Mouse (Mus musculus) hindbrain, embryonic 13.5 days (tissue): Measurements from ENCODE around the gene Abcc9. TPM values are rescaled to one million over a fixed set of nuclear protein-coding genes. Genes with fewer than 3 reads are reported as not detected.
"Not testable (repeated sequence)": the region's sequence is repeated elsewhere in the genome, so short reads cannot be mapped to it uniquely, and the experiment has no call there.

Source experiments
- ATAC-seq: fragments of 200-750 bp; cut with Nextera tagmentation; 2 replicates; pipeline ENCODE4 v1.8.0; 2017; ENCODE audit warnings: moderate TSS enrichment; ENCODE audit not compliant: low FRiP score
- H3K27ac ChIP-seq: fragments of 300-500 bp; sonication (generic); 2 replicates; pipeline ENCODE4 v1.5.1; 2015; ENCODE audit warnings: inconsistent platforms, mild to moderate bottlenecking, moderate library complexity
- H3K27me3 ChIP-seq: fragments of 300-500 bp; sonication (generic); 2 replicates; pipeline ENCODE4 v1.6.1; 2015; ENCODE audit warnings: mild to moderate bottlenecking, inconsistent platforms
- H3K36me3 ChIP-seq: fragments of 300-500 bp; sonication (generic); 2 replicates; pipeline ENCODE4 v1.6.1; 2015; ENCODE audit warnings: mild to moderate bottlenecking, inconsistent platforms
- H3K4me1 ChIP-seq: fragments of 300-500 bp; sonication (generic); replicated peaks from 2 replicates; pipeline ENCODE4 v1.6.1; 2015; ENCODE audit warnings: inconsistent platforms
- H3K4me2 ChIP-seq: fragments of 300-500 bp; sonication (generic); 2 replicates; pipeline ENCODE4 v1.6.1; 2015; ENCODE audit warnings: inconsistent platforms, mild to moderate bottlenecking, moderate library complexity
- H3K4me3 ChIP-seq: fragments of 300-500 bp; sonication (generic); 2 replicates; pipeline ENCODE4 v1.5.1; 2015; ENCODE audit warnings: mild to moderate bottlenecking, inconsistent platforms
- H3K9ac ChIP-seq: fragments of 300-500 bp; sonication (generic); 2 replicates; pipeline ENCODE4 v1.6.1; 2015; ENCODE audit warnings: mild to moderate bottlenecking, inconsistent platforms
- H3K9me3 ChIP-seq: fragments of 300-500 bp; sonication (generic); 2 replicates; pipeline ENCODE4 v1.6.1; 2016; ENCODE audit warnings: inconsistent platforms
- WGBS: fragments of 180-500 bp; shearing (Covaris S2); methylation state at CpG from one replicate; pipeline ENCODE4 v1.1.7; 2015; 5-methylcytosine and 5-hydroxymethylcytosine counted together
- polyA plus RNA-seq: library from polyadenylated mRNA; unstranded; fragments of >200 nt; fragmentation: Nextera tagmentation; extraction: Ambion mirVana; gene quantifications from 2 replicates; pipeline ENCODE4 v1.2.1, GENCODE M21; 2015

The Abcc9 gene
- polyA plus RNA-seq, 1 experiment from 2014 or later, result 2.6 TPM

DNA sequence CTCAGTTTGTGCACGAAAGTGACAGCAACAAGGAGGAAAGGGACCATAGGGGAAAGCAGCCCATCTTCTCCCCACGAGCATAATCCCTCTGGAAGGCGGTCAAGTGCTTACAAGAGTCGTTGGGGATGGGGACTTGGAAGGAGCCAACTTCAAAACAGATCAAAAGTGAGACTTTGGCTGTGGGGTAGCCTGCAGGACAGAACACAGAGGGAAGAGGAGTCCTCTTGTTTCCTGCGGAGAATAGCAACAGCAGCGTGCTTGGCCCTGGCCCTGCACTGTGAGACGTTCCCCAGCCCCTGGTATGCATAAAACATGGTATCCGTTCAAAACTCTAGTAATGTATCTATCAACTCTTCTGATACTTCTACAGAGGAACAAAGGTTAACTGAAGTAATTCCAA lies 1.4 kb downstream of the Abcc9 start:
- ATAC-seq, result no peak
- Histone ChIP-seq H3K27me3 (peaks cover 16% of the 10 kb centered on the region; the same call in 1 of the 2 replicates), H3K27ac (no peak overlapping the region), H3K4me2 (no peak overlapping the region), H3K9me3 (no peaks in the 10 kb centered on the region), H3K36me3 (no peaks in the 10 kb centered on the region), H3K9ac (no peak overlapping the region), H3K4me1 (peaks cover 10% of the 10 kb centered on the region), H3K4me3 (no peak overlapping the region)
- 70% methylated on average over 8 of the region's 8 CpGs for WGBS

DNA sequence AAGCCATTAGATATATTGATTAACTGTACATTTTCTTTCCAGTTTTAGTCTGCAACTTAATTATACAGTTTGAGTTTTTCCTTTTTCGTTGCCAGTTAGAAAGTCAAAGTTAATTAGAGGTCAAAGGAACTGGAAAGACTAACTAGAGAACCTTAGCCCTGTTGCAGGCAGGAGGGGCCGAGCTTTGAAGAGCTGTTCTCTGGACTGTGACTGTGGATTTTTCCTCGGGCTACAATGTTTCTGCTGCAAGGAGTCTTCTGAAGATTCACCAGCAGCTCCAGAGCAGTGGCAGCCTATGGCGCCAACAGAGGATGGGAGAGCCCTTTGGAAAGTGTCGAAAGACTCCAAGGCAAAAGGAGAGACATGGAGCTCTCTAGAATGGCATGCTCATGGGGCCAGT lies 10.0 kb downstream of the Abcc9 start:
- ATAC-seq, result no peak
- Histone ChIP-seq H3K36me3 (no peaks in the 10 kb centered on the region), H3K27ac (no peak overlapping the region), H3K9me3 (no peaks in the 10 kb centered on the region), H3K27me3 (no peaks in the 10 kb centered on the region), H3K4me2 (no peak overlapping the region), H3K9ac (no peak overlapping the region), H3K4me1 (no peaks in the 10 kb centered on the region), H3K4me3 (no peak overlapping the region)
- WGBS, result 78% methylated on average over 5 of the region's 5 CpGs

DNA sequence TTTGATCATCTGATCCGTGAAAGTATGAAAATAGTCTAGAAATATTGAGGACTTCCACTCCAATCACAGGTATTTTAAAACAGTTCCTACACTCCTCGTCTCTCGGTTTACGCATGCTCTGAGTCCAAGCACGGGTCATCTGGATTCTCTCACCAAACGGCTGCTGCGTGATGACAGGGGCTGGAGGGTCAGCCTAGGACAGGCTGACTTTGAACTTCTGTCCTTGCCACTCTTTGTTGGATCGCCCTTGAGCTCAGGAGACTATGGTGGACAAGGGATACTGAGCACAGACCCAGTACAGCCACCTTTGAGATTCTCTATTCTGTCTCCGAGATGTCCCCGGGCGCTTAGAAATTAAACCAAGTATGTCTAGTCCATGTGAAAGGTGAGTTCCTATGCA lies 12.4 kb downstream of the Abcc9 start:
- Histone ChIP-seq H3K9me3 (no peaks in the 10 kb centered on the region), H3K27ac (no peak overlapping the region), H3K4me1 (no peaks in the 10 kb centered on the region), H3K36me3 (no peaks in the 10 kb centered on the region), H3K4me3 (no peak overlapping the region), H3K27me3 (no peaks in the 10 kb centered on the region), H3K9ac (no peak overlapping the region), H3K4me2 (no peak overlapping the region)
- 94% methylated on average over 11 of the region's 11 CpGs for WGBS
- ATAC-seq, result no peak

DNA sequence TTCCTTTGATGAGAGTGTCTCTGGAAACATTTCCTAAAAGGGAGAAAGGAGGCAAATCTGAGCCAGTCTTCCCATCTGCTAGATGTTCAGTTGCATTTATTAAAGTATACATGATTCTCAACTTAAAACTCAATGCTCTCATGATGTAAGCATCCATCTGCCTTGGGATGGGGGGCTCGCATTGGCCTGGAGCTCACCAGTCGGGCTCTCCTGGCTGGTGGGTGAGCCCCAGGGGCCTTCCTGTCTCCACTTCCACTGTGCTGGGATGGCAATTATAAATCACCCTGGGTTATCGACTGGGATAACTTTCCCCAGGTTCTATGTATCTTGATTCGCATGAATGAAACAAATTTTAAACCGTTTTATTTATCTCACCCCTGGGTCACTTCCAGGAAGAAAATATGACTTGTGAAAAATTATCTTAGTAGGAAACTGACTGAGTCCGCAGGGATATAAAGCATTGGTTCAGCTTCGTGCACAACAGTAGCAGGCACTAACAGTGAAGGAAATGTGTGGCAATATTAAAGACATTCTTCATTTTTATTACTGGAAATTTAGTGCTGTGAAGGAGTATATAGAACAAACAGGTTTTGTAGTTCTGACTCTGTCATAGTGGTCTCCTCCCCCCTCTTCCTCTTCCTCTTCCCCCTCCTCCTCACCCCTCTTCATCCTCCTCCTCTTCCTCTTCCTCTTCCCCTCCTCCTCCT lies 19.0 kb downstream of the Abcc9 start:
- Histone ChIP-seq H3K9ac (no peak overlapping the region), H3K9me3 (no peaks in the 10 kb centered on the region), H3K4me3 (no peak overlapping the region), H3K36me3 (no peaks in the 10 kb centered on the region), H3K27me3 (no peaks in the 10 kb centered on the region), H3K4me2 (no peak overlapping the region), H3K27ac (no peak overlapping the region; the same call in 1 of the 2 replicates), H3K4me1 (no peaks in the 10 kb centered on the region)
- 78% methylated on average over 7 of the region's 7 CpGs for WGBS
- peak; percentile 59; the same call in 1 of the 2 replicates for ATAC-seq

DNA sequence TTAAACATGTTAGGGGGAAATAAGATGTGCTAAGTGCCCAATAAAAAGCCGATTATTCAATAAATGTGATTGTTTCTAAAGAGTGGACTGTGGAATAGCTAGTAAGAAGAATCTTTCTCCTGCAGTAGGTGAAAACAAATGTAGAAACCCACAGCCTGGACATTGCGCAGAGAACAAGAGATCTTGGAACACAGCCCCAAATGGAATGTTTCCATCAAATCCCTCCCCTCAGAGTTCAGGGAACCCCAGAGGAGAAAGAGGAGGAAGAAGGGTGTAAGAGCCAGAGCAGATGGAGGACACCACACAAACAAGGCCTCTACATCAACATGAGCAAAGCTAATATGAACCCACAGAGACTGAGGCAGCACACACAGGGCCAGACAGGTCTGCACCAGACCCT lies 32.1 kb downstream of the Abcc9 start:
- over 99% methylated on average over 2 of the region's 2 CpGs for WGBS
- Histone ChIP-seq H3K27ac (no peak overlapping the region), H3K4me3 (no peak overlapping the region), H3K4me1 (no peaks in the 10 kb centered on the region), H3K9me3 (peaks cover 4% of the 10 kb centered on the region), H3K36me3 (no peaks in the 10 kb centered on the region), H3K4me2 (no peak overlapping the region), H3K27me3 (no peaks in the 10 kb centered on the region), H3K9ac (no peak overlapping the region)
- no peak for ATAC-seq

DNA sequence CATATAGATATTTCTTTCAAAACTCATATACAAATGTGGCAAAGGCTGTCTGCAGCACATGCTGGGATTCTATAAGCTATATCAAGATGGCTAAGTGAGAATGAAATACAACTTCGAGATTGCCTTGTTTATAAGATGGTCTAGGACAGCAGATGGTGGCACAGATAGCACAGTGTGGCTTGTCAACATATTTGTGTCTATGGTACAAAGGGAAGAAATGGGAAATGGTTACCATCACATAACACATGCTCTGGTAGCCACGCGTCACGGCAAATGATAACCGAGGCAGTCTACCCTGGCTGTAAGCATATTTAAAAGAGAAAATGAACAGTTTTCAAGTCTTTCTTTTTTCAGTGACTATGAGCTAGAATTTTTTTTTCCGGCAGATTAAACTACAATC lies 32.8 kb downstream of the Abcc9 start:
- Histone ChIP-seq H3K9ac (no peak overlapping the region), H3K27me3 (no peaks in the 10 kb centered on the region), H3K36me3 (no peaks in the 10 kb centered on the region), H3K4me1 (no peaks in the 10 kb centered on the region), H3K4me2 (no peak overlapping the region), H3K4me3 (no peak overlapping the region), H3K27ac (no peak overlapping the region), H3K9me3 (peaks cover 4% of the 10 kb centered on the region)
- WGBS, result 96% methylated on average over 6 of the region's 6 CpGs
- no peak for ATAC-seq

DNA sequence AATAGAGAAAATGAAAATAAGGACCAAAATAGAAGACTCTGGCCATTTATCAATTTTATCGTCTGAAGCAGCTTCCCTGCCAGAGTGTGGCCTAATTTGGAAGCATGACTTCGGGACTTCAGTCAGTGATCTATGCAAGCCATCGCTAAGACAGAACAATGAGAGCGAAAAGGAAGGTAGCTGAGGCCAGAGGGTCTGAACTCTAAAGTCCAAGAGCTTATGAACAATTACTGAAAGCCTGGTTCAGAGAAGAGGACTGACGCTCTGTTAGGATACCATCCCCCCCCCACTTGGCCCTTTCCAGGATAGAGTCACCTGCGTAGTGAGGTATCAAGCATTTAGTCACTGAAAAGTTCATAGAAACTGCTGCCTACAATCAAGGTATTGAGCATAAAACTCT lies 33.3 kb downstream of the Abcc9 start:
- peaks cover 4% of the 10 kb centered on the region for H3K9me3 ChIP-seq
- no peak for ATAC-seq
- H3K4me3 ChIP-seq, result no peak overlapping the region
- 90% methylated on average over 6 of the region's 6 CpGs for WGBS
- no peak overlapping the region for H3K4me2 ChIP-seq
- H3K27me3 ChIP-seq, result no peaks in the 10 kb centered on the region
- H3K36me3 ChIP-seq, result no peaks in the 10 kb centered on the region
- H3K27ac ChIP-seq, result no peak overlapping the region
- no peak overlapping the region for H3K9ac ChIP-seq
- H3K4me1 ChIP-seq, result no peaks in the 10 kb centered on the region

DNA sequence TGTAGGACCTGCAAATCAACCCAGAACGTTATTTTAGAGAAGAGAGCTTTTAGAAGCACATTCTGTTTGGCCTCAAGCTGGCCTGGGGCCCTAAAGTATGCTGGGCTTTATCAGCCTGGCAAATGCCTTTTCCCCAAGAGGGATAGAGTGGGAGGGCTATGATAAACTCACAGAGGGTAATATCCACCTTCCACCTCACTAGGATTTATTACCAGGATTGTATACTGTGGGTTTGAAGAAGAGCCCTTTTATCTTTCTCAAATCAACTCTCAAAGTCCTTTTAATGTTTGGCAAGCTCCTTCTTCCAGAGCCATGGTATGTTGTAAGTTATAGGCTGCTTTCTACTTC lies 33.7 kb downstream of the Abcc9 start:
- peaks cover 3% of the 10 kb centered on the region for H3K9me3 ChIP-seq
- WGBS, result 79% methylated on average over 1 of the region's 1 CpGs
- no peak overlapping the region for H3K27ac ChIP-seq
- no peak overlapping the region for H3K4me2 ChIP-seq
- H3K36me3 ChIP-seq, result no peaks in the 10 kb centered on the region
- no peaks in the 10 kb centered on the region for H3K4me1 ChIP-seq
- no peaks in the 10 kb centered on the region for H3K27me3 ChIP-seq
- no peak for ATAC-seq
- no peak overlapping the region for H3K9ac ChIP-seq
- H3K4me3 ChIP-seq, result no peak overlapping the region

DNA sequence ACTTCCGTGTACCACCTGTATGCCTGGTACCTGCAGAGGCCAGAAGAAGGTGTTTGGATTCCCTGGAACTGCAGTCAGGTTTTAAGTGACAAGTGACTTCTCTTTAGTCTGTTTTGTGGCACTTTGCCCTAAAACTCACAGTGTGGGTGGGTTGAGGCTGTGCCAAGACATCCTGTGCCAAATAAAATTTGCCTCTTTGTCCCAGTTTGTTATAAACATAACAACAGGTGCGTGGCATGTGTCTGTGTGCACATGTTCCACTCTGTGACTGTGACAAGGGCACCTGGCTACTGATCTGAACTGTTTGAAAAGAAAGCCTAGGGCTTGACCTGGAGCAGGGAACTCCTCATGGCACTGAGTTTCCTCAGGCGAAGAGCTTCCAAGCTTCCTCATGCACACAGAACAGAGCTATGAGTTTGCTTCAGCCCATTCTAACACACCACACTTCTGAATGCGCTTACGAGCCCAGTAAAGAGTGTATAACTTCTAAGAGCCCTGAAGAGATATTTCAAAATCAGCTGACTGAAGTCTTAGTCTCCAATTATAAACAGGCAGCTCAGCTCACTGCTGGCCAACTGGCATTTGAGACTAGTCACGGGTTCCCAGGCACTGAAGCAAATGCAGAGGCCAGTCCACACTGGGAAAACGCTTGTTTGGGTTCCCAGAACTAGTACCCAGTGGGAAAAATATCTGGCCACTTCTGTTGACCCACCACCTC lies 34.3 kb downstream of the Abcc9 start:
- no peak overlapping the region for H3K9ac ChIP-seq
- H3K4me2 ChIP-seq, result no peak overlapping the region
- H3K27ac ChIP-seq, result no peak overlapping the region
- no peaks in the 10 kb centered on the region for H3K27me3 ChIP-seq
- 91% methylated on average over 7 of the region's 7 CpGs for WGBS
- no peak for ATAC-seq
- no peaks in the 10 kb centered on the region for H3K4me1 ChIP-seq
- no peaks in the 10 kb centered on the region; the same call in 1 of the 2 replicates for H3K9me3 ChIP-seq
- H3K4me3 ChIP-seq, result no peak overlapping the region
- no peaks in the 10 kb centered on the region for H3K36me3 ChIP-seq

DNA sequence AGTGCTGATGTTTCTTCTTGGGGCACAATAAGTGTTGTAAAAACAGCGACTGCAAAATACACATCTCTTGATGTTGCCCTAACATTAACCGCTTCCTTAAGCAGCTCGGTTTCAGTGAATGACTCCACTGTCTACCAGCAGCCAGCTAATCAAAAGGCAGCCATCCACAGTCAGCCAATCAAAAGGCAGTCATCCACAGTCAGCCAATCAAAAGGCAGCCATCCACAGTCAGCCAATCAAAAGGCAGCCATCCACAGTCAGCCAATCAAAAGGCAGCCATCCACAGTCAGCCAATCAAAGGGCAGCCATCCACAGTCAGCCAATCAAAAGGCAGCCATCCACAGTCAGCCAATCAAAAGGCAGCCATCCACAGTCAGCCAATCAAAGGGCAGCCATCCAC lies 40.1 kb downstream of the Abcc9 start:
- not testable (repeated sequence) for H3K4me2 ChIP-seq, ATAC-seq, H3K27ac ChIP-seq, H3K9ac ChIP-seq, H3K27me3 ChIP-seq, H3K4me1 ChIP-seq, H3K9me3 ChIP-seq, H3K4me3 ChIP-seq, H3K36me3 ChIP-seq
- WGBS, result 92% methylated on average over 3 of the region's 3 CpGs

DNA sequence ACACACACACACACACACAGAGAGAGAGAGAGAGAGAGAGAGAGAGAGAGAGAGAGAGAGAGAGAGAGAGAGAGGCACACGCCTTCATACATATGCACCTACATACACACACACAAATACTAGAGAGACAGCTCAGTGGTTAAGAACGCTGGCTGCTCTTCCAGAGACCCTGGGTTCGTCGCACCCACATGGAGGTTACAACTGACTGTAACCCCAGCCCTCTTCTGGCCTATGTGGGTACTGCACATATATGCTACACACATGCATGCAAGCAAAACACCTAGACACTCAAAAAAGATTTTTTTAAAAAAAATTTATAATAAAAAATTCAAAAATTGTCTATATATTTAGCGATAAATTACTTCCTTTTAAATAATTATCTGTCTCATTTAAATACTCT lies 43.1 kb downstream of the Abcc9 start:
- ATAC-seq, result no peak
- no peaks in the 10 kb centered on the region for H3K9me3 ChIP-seq
- H3K36me3 ChIP-seq, result no peaks in the 10 kb centered on the region
- H3K27ac ChIP-seq, result no peak overlapping the region
- H3K9ac ChIP-seq, result no peak overlapping the region
- H3K4me1 ChIP-seq, result no peaks in the 10 kb centered on the region
- H3K4me3 ChIP-seq, result no peak overlapping the region
- no peaks in the 10 kb centered on the region for H3K27me3 ChIP-seq
- whole genome bisulfite sequencing, result 53% methylated on average over 4 of the region's 5 CpGs
- no peak overlapping the region for H3K4me2 ChIP-seq

DNA sequence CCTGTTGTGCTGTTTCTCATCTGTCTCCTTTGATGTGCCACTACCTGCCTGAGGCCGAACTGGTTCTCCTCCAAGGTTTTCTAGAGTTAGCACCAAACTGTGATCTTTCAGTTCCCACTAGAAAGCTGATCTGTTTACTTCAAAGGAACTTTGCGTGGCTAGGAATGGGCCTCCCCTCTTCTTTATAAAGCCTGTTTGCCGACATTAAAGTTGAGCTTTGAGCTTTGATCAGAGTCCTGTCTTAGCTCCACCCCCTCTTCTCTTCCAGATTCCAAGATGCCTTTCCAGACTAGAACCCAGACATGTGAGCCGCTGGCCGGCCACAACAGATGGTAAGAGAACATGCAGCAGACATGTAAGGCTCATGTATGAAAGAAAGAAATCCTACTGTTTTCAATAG lies 47.6 kb downstream of the Abcc9 start:
- H3K4me2 ChIP-seq, result no peak overlapping the region
- no peaks in the 10 kb centered on the region for H3K36me3 ChIP-seq
- no peaks in the 10 kb centered on the region for H3K9me3 ChIP-seq
- H3K4me3 ChIP-seq, result no peak overlapping the region
- no peak for ATAC-seq
- no peak overlapping the region for H3K9ac ChIP-seq
- no peaks in the 10 kb centered on the region for H3K4me1 ChIP-seq
- no peak overlapping the region for H3K27ac ChIP-seq
- H3K27me3 ChIP-seq, result no peaks in the 10 kb centered on the region
- 64% methylated on average over 5 of the region's 5 CpGs for WGBS

DNA sequence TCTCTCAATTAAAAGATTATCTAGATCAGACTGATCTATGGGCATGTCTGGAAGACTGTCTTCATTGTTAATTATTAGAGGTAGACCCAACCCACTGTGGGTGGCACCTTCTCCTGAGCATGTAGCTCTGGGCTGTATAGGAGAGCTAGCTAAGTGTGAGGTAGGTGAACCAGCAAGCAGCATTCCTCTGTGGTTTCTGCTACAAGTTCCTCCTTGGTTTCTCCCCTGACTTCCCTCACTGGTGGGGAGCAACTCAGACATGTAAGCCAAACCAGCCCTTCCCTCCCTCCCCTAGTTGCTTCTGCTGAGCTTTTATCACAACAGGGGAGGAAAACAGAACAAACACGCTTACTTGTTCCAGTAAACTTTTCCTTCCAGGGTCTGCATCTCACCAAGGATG lies 49.9 kb downstream of the Abcc9 start:
- no peaks in the 10 kb centered on the region for H3K4me1 ChIP-seq

More for the DNA sequence above, 49.9 kb downstream of the Abcc9 start:
- Histone ChIP-seq H3K9ac (no peak overlapping the region), H3K36me3 (no peaks in the 10 kb centered on the region), H3K27ac (no peak overlapping the region), H3K4me3 (no peak overlapping the region), H3K4me2 (no peak overlapping the region), H3K27me3 (no peaks in the 10 kb centered on the region), H3K9me3 (no peaks in the 10 kb centered on the region)
- 79% methylated on average over 1 of the region's 1 CpGs for WGBS
- ATAC-seq, result no peak
